Mouse (Mus musculus): ENCODE measurements at regions not wholly inside any gene's neighbourhood (a gene's known extent, or its start where the extent isn't known, plus 50 kb on each side); places are given as distances from the start of the nearest gene placed in this dataset.
"Not testable (repeated sequence)": the region's sequence is repeated elsewhere in the genome, so short reads cannot be mapped to it uniquely, and the experiment has no call there.

DNA sequence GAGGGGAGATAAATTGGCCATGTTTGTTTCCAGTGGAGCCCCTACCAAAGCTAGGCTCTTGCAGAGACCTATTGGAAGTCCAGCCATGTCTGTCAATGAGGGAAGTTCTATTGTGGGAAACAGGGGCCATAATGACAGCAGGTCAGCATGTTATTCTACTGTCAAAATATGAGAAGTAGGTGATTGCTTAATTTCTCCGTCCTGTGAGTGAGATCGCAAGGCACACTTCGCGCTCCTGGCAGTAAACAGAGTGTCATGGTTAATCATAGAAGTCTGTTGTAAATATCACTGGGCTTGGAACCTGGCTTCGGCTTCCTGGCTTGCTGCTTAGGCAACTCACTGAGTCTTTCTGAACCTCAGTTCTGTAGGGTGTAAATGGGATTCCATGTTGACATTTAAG, 72.5 kb upstream of the Ccdc122 start:
- no peak for DNase-seq (ENCODE audit: low spot score in 2 of 2)

DNA sequence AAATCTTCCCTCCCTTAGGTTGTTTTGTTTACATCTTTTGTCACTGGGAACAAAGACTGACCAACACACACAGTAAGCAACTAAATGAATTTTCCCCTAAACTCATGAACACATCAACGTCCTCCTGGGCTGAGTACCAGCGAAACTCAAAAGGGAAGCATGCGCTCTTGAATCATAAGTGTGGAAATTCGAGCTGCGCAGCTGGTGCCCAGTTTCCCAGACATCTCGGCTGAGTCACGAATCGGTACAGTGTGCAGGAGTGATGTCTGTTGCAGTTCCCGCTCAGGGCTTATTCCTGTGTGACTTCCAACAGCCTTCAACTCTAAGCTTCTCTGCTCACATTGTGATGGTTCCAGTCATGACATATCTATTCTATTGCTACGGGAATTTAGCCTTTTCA, 77.7 kb upstream of the Ccdc122 start:
- DNase-seq (ENCODE audit: low spot score in 2 of 2) = no peak

DNA sequence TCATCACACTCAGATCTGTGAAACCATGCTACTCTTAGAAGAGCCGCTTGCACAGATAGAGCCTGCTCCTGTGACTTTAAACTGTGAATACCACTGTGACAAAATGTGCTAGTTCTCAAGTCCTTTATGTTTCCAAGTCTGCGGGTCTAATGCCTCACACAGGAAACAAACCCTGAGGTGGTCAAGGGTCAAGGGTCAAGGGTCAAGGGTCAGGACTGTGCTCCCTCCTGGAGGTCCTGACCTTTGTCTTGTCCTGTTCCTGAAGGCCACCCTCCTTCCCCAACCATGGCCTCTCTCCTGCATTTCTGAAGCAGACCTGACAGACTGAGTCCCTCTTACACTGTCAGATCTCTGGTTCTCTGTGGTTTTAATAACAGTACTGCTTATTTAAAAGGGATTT, 79.4 kb upstream of the Ccdc122 start:
- no peak for DNase-seq (ENCODE audit: low spot score in 2 of 2)

DNA sequence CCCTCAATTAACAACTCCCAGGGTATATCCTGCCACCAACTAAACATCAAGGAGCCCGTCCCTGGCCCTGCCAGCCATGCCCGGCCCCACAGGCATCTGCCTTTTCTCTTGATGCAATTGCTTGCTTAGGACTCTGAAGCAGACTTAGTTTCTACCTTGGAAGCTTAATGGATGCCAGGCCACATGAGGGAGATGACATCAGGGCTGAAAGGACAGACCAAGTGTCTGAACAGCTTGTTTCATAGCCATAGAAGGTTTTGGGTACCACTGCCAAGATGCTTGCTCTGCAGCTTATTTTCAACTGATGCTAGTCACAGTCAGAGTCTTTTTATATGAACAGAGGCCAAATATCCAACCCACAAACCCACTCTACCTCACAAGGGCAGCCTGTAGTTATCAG, 83.4 kb upstream of the Ccdc122 start:
- DNase-seq (ENCODE audit: low spot score in 2 of 2) = no peak

DNA sequence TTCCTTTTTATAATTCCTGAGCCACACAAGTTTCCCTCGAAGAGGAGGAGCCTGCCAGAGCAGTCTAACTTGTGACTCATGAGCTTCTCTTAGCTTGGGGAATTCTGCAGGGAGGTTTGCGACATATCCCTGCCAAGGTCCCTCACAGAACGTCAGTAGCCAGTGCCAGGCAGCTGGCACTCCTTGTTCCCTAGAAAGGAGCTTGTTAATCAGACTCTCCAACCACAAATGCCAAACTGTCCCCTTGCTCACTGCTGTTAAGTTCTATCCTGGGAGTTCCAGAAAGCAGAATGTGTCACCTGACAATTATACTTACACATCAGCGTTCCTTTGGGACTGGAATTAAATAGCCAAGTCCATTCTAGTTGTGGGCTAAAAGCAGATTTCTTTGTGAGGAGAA, 85.1 kb upstream of the Ccdc122 start:
- DNase-seq (ENCODE audit: low spot score in 2 of 2) = peak in 1 of 2 experiments; percentile 31

GRCm38 (mm10) chr14:76949388-76949787, 87.2 kb upstream of the Ccdc122 start:
- no peak for DNase-seq (ENCODE audit: low spot score in 2 of 2)

GRCm38 (mm10) chr14:76948948-76949347, 87.6 kb upstream of the Ccdc122 start:
- no peak for DNase-seq (ENCODE audit: low spot score in 2 of 2)

- no peak for DNase-seq (ENCODE audit: low spot score in 2 of 2)
Observed at GRCm38 (mm10) chr14:76948481-76948880, 88.1 kb upstream of the Ccdc122 start.

- DNase-seq (ENCODE audit: low spot score in 2 of 2) = no peak
Observed at GRCm38 (mm10) chr14:76947148-76947547, 89.4 kb upstream of the Ccdc122 start.

DNA sequence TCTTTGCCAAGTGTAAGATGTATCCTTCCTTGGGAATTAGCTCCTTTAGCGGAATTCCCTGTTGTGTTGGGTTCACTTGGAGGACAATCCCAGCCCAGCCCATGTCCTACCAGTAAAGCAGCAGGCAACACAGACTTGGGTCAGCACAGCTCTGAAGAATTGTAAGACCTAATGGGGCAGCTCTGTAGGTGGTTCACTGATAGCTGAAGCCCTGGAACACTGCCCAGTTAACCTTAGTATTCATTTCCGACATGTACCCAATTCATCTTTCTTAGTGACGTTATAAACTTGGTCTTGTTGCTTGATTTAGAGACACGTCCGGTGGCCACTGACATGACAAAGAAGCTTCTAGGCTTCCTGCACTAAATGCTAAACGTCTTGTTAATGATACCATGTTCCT, 90.9 kb upstream of the Ccdc122 start:
- DNase-seq (ENCODE audit: low spot score in 2 of 2) = no peak

DNA sequence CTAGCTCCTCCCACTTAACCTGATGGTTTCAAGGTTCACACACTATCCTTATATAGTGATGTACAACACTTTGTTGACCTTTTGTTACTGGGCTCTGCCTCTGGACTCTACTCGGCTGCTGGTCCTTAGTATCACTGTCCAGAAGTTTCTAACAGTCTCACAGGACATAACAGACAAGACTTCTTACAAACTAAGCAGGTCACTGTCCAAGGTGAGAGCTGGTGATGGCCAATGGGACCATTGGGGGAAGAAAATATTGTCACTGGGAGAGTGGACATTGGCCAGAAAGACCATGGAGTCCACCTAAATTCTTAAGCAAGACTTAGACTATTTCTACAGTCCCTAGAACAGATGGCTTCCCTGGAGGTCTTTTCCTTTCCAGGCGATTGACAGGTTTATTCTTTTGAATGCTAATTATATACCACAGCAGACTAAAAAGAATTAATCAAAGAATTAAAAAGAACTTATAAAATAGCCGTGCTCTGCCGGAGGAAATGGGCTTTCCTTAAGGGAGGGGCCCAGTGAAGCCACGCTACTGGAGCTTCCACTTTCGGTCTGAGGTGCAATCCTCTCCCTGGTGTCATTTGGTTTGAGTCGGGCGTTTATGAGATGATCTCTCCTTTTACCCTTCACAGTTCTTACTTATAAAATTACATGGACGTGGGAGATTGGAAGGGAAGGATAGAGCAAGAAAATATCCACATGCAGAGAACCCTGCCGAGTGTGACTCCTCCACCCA, 94.9 kb upstream of the Ccdc122 start:
- no peak for DNase-seq (ENCODE audit: low spot score in 2 of 2)

DNA sequence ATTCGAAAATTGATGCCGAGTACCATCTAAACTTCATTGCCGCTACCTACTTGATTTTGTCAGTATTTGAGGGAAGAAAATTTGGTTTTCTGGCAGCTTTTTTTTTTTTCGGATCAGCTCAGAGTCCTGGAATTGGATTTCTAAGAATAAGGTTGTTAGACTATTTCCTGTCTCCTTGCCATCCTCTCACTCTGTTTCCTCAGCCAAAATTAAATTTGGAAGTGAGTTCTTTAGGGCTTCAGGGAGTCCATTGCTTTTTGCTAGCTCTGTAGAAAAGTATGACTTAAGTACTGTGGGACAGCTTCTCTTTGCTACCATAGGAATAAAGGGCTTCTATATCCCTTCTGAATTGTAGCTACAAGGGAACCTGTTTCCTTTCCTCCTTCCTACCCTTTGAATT, 96.1 kb upstream of the Ccdc122 start:
- no peak for DNase-seq (ENCODE audit: low spot score in 2 of 2)

DNA sequence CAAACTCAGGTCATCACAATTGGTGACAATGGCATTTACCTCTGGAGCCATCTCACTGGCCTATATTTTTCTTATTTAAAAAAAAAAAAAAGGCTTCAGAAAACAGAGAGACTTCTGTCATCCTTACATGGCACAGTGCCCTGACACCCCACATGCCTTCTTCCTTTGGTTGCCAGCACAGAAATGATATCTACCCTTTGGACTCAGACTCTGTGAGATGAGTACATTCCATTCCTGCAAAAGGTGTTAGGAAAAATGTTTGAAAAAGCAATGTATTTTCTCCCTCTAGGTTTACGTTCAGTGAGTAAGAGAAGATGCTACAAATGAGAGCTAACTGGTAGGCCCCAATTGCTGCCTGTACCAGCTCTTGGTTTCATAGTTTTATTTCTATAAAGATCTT, 99.9 kb upstream of the Ccdc122 start:
- DNase-seq (ENCODE audit: low spot score in 2 of 2) = no peak

- not testable (repeated sequence) for DNase-seq (ENCODE audit: low spot score in 2 of 2)
Observed at GRCm38 (mm10) chr14:76936051-76936450, 100.5 kb upstream of the Ccdc122 start.

- DNase-seq (ENCODE audit: low spot score in 2 of 2) = no peak
Observed at GRCm38 (mm10) chr14:76935453-76935852, 101.1 kb upstream of the Ccdc122 start.

GRCm38 (mm10) chr14:76932890-76933289, 103.7 kb upstream of the Ccdc122 start:
- DNase-seq (ENCODE audit: low spot score in 2 of 2) = no peak

GRCm38 (mm10) chr14:76931398-76931797, 105.2 kb upstream of the Ccdc122 start:
- DNase-seq (ENCODE audit: low spot score in 2 of 2) = no peak

DNA sequence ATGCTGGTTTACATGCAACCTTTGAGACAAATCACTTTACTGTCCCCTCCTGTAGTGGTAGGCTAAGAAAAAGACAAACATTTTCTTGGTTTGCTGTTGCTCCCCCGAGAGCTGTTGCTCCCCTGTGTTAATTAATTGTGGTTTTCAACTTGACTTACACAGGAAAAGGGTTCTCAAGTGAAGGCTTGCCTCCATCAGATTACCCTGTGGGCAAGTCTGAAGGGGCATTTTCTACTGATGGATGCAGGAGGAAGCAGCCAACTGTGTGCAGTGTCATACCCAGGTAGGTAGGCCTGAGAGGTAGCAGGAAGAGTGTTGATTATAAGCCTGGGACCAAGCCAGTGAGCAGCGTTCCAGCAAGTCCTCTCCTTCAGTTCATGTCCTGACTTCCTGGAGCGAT, 107.0 kb upstream of the Ccdc122 start:
- no peak for DNase-seq (ENCODE audit: low spot score in 2 of 2)

- DNase-seq (ENCODE audit: low spot score in 2 of 2) = no peak
Observed at GRCm38 (mm10) chr14:76928706-76929105, 107.9 kb upstream of the Ccdc122 start.

DNA sequence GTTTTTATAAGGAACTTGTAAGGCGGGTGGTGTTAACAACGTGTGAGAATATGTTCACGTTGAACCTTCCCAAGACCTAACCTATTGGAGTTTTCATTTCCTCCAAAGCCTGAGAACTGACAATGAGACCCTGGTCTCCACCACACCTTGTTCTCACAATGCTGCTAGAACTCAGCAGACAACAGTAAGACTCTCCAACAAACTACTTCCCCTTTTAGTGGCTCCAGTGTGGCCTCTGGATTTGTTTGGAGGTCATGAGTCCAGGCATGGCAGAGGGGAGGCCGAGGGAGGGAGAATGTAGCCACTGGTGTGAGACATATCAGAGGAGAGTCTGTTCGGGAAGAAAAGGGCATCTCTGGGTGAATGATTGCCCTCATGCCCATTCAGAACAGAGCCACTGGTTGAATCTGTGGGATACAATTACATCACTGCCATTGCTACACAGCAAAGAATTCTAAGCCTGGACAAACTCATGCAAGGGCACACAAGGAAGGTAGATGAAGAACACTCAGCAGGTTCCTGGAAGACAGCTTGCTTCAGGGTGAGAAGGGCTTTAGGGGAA, 109.2 kb upstream of the Ccdc122 start:
- DNase-seq (ENCODE audit: low spot score in 2 of 2) = no peak

DNA sequence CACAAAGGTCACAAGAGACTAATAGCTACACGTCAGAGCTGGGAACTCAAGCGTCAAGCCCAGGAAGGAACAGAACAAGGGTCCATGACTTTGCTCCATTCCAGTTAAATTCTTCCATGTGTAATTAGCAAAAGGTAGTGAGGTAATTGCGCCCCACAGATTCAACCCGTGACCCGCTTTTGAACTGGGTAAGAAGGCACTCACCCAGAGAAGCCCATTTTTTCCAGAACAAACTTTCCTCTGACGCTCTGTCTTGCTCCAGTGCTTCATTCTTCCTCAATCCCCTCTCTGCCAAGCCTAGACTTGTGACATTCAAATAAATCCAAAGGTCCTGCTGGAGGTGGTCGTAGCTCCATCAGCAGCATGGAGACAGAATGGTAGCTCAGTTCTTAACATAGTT, 110.2 kb upstream of the Ccdc122 start:
- no peak for DNase-seq (ENCODE audit: low spot score in 2 of 2)

DNA sequence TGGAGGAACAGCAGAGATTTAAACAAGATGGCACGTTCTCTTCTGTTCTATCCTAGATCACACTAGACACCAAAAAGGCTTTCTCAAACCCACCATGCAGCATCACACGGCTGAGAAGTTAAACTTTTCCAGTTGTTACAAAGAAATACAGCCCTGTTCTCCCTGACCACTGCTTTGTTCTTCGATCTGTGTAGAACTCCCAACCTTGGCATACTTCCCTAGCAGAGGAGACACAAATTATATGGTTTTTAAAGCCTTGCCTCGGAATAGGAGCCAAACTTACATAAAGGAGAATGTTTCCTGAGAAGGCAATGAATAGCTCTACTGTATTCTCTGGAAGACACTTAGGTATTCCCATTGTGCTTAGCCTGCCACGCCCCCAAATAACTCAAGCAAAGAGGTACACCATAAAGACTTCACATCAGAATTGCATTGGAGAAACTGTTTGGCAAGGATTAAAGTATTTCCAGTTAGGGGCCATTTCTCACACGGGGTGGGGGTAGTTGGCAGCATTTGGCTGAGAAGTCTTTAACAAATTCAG, 114.1 kb upstream of the Ccdc122 start:
- DNase-seq (ENCODE audit: low spot score in 2 of 2) = no peak

DNA sequence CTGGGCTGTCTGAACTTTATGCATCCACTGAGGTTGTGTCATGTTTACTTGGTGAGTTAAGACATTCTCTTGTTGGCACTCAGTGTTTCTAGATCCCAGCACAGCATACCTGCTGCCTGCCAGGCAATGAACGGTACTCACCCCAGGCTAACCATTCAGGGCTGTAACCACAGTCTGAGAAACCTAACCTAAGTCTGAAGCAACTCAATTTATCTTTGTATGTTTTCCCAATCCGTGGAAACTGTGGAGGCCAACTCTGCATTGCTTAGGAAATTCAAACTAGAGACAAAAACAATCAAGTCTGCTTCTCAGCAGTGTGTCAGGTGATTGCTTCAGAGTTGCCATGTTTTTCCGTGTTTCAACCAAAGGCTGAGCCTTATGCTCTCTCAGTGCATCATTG, 118.5 kb upstream of the Ccdc122 start:
- no peak for DNase-seq (ENCODE audit: low spot score in 2 of 2)
